Mouse (Mus musculus) myocyte (in vitro differentiated cells): Measurements from ENCODE around the gene Taf15.

Experiments used
- MYOG ChIP-seq, 3 experiments: IDR thresholded peaks; one replicate each; pipeline ENCODE4 v1.6.1; 2011; ENCODE audit warnings: control low read depth in 2 of 3, low read depth in 2 of 3, mild to moderate bottlenecking in 2 of 3; ENCODE audit not compliant: insufficient read length in 2 of 3, control insufficient read depth in 1 of 3, insufficient read depth in 1 of 3
- POLR2A ChIP-seq: IDR thresholded peaks from one replicate; pipeline ENCODE4 v1.6.1; 2011; ENCODE audit warnings: low read depth, mild to moderate bottlenecking, control low read depth, moderate library complexity; ENCODE audit not compliant: insufficient read length
- POLR2AphosphoS2 ChIP-seq: IDR thresholded peaks from one replicate; pipeline ENCODE4 v1.6.1; 2011; ENCODE audit warnings: low read depth, control low read depth; ENCODE audit not compliant: insufficient read length
- TCF12 ChIP-seq: IDR thresholded peaks from one replicate; pipeline ENCODE4 v1.6.1; 2011; ENCODE audit warnings: mild to moderate bottlenecking, control low read depth; ENCODE audit not compliant: poor library complexity, insufficient read depth, severe bottlenecking
- TCF3 ChIP-seq: IDR thresholded peaks from one replicate; pipeline ENCODE4 v1.6.1; 2011; ENCODE audit warnings: low read depth, control low read depth; ENCODE audit not compliant: insufficient read length

DNA sequence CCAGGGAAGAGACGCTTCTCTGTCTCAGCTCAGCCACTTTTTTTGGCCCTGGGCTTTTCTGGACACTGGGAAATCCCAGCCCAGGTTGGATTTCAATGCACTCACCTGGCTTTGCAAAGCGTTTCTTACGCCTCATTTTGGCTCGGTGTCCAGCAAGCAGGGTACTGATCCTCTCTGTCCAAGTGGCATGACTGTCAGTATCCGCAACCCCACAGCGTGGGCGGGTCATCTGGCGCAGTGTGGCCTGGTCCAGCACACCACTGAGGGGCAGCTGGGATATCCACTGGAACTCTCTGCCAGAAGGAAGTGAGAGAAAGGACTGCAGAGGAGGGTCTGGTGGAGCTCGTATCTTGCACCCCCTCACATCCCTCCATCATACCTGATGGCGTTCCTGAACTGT is 21.6 kb upstream of the Taf15 start:
- TF ChIP-seq POLR2A (no peak), TCF12 (no peak), MYOG (IDR thresholded peaks at IDR 0.05; ENCODE audit: control insufficient read depth in 1 of 3, insufficient read depth in 1 of 3, insufficient read length in 2 of 3, low read depth in 2 of 3) (no peak), POLR2AphosphoS2 (no peak), TCF3 (no peak)
